Mouse (Mus musculus): Measurements from ENCODE around the gene Tmem38a. TPM values are rescaled to one million over a fixed set of nuclear protein-coding genes. Genes with fewer than 3 reads are reported as not detected.

Tmem38a gene
- polyA plus RNA-seq, 1 experiment from 2014 or later: 36.5 TPM

DNA sequence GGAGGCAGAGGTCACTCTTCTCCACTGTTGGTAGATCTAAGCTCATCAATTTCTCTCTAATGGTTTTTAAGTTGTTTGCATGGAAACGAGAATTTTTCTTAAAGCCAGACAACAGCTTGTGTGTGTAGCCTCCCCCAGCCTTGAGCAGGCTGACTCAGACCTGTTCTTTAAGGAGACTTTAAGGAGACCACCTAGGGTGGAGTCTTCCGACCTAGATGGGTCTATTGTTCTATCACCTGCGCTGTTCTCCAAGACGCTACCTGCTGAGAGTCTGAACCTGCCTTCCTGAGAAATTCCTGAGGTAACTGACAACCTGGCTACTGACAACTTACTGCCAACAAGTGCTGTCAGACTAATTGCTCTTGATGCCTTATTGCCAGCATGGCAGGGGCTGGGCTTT lies 16.1 kb upstream of the Tmem38a start:
- H3K4me2 ChIP-seq (ENCODE audit: low read depth, low read length): no peak overlapping the region
- no peaks in the 10 kb centered on the region for H3K9me3 ChIP-seq (replicated peaks; ENCODE audit: control insufficient read depth, low read length)
- no peaks in the 10 kb centered on the region for H3K4me1 ChIP-seq (ENCODE audit: control insufficient read depth, insufficient read depth, low read length)
- no peak for ATAC-seq (ENCODE audit: insufficient read depth, low FRiP score)
- peaks cover 3% of the 10 kb centered on the region; the same call in 1 of the 2 replicates for H3K36me3 ChIP-seq (ENCODE audit: control insufficient read depth, insufficient read depth, low read length)
- H3K9ac ChIP-seq (ENCODE audit: low read length): no peak overlapping the region
- WGBS: 47% methylated on average over 4 of the region's 4 CpGs
- no peak overlapping the region for H3K27ac ChIP-seq (ENCODE audit: low read length)
- no peaks in the 10 kb centered on the region for H3K27me3 ChIP-seq (ENCODE audit: control insufficient read depth, insufficient read depth, low read length)
- H3K4me3 ChIP-seq (replicated peaks; ENCODE audit: low read length): no peak overlapping the region

DNA sequence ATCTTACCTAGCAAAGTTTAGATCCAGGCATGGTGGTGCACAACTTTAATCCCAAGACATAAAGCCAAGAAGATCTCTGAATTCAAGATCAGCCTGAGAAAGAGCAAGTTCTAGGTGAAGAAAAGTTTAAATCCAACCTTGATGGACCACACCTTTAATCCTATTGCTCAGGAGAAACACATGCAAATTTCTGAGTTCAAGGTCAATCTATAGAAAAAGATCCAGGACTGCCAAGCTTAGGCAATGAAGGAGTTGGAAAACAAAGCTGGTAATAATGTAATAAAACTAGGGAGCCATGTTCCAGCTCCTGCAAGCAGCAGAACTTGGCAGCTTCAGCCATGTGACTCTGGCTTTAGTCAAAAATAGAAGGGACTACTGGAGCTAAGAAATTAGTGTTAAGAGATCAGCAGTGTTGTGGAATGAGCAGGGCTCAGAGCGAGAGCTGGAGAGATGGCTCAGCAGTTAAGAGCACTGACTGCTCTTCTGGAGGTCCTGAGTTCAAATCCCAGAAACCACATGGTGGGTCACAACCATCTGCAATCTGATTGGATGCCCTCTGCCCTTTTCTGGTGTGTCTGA lies 10.7 kb upstream of the Tmem38a start:
- no peak overlapping the region for H3K27ac ChIP-seq (ENCODE audit: low read length)
- H3K4me1 ChIP-seq (ENCODE audit: control insufficient read depth, insufficient read depth, low read length): no peaks in the 10 kb centered on the region
- H3K4me3 ChIP-seq (replicated peaks; ENCODE audit: low read length): no peak overlapping the region
- no peak overlapping the region for H3K9ac ChIP-seq (ENCODE audit: low read length)
- ATAC-seq (ENCODE audit: insufficient read depth, low FRiP score): no peak
- H3K27me3 ChIP-seq (ENCODE audit: control insufficient read depth, insufficient read depth, low read length): no peaks in the 10 kb centered on the region
- H3K4me2 ChIP-seq (ENCODE audit: low read depth, low read length): no peak overlapping the region
- H3K36me3 ChIP-seq (ENCODE audit: control insufficient read depth, insufficient read depth, low read length): peaks cover 14% of the 10 kb centered on the region
- H3K9me3 ChIP-seq (replicated peaks; ENCODE audit: control insufficient read depth, low read length): no peaks in the 10 kb centered on the region
- WGBS: 83% methylated on average over 1 of the region's 1 CpGs

DNA sequence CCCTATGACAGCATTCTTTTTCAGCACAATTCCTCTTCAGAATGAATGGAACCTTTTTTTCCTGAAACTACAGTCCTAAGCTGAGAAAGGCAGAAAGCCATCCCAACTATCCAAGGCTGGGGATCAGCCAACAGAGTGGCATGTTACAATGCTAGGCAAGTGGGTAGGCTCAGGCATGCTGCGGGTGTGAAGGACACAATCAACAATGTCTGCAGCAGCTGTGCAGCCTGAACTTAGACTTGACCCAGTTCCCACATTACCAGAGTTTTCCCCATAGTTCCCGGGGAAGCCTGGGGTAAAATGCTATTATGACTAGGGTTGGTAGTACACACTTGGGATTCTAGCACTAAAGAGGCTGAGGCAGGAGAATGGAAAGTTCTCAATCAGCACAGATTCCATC lies 5.9 kb upstream of the Tmem38a start:
- H3K27ac ChIP-seq (ENCODE audit: low read length): no peak overlapping the region
- peaks cover 14% of the 10 kb centered on the region for H3K4me1 ChIP-seq (ENCODE audit: control insufficient read depth, insufficient read depth, low read length)
- no peak overlapping the region for H3K4me2 ChIP-seq (ENCODE audit: low read depth, low read length)
- H3K9ac ChIP-seq (ENCODE audit: low read length): no peak overlapping the region
- H3K36me3 ChIP-seq (ENCODE audit: control insufficient read depth, insufficient read depth, low read length): peaks cover 30% of the 10 kb centered on the region
- no peak overlapping the region for H3K4me3 ChIP-seq (replicated peaks; ENCODE audit: low read length)
- no peak for ATAC-seq (ENCODE audit: insufficient read depth, low FRiP score)
- H3K27me3 ChIP-seq (ENCODE audit: control insufficient read depth, insufficient read depth, low read length): no peaks in the 10 kb centered on the region
- WGBS: 90% methylated on average over 2 of the region's 2 CpGs
- H3K9me3 ChIP-seq (replicated peaks; ENCODE audit: control insufficient read depth, low read length): no peaks in the 10 kb centered on the region

DNA sequence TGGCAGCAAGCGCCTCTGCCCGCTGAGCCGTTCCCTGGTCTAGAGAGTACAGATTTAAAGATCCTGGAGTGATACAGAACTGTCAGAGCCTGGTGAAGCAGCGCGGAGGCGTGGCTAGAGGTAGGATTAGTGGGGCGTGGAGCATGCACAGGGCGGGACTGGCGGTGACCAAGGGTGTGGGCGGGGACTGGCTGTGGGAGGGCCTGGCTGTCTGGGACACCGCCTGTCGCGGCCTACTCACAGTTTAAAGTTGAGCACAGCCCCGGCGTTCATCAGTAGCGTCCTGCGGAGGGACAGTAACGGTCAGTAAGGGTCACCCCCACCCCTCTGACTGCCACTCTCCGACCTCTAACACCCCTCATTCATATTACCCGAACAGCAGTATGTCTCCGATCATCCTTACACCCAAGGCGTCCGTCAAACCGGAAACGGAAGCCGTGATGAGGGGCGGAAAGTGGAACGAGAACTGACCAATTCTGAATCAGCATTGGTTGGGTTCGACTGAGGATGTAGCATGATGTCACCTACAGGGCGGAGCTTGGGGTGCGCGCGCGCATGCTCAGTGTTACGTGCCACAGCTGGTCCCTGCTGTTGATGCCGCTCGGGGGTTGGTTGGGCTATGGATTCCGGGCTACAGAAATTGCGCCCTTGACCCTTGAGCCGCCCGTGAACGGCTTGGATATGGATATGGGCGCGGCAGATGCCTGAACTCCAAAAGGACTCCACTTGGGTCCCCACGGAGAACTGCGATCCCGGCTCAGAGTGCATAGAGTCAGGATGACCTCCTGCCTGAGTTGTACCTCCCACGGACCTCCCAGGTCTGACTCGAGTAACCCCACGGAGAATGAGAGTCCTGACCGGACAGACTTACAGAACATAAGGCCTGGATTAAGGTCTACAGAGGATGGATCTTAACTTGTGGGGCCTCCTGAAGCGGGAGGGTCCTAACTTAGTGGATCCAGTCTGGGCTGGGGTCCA lies 933 bp upstream of the Tmem38a start, which contains the start of gene Smim7:
Gene Smim7 (minus strand): TSS at position 456 of the 978 bp plus-strand sequence.
- peaks cover 23% of the 10 kb centered on the region for H3K4me1 ChIP-seq (ENCODE audit: control insufficient read depth, insufficient read depth, low read length)
- peak within 1 kb of the TSS; percentile 87 for H3K9ac ChIP-seq (ENCODE audit: low read length)
- peak within 1 kb of the TSS; percentile 99 for H3K27ac ChIP-seq (ENCODE audit: low read length)
- peak within 1 kb of the TSS; percentile 96 for H3K4me2 ChIP-seq (ENCODE audit: low read depth, low read length)
- H3K27me3 ChIP-seq (ENCODE audit: control insufficient read depth, insufficient read depth, low read length): no peaks in the 10 kb centered on the region
- H3K9me3 ChIP-seq (replicated peaks; ENCODE audit: control insufficient read depth, low read length): no peaks in the 10 kb centered on the region
- peak; percentile 97 for ATAC-seq (ENCODE audit: insufficient read depth, low FRiP score)
- WGBS: under 1% methylated on average over 52 of the region's 52 CpGs
- H3K4me3 ChIP-seq (replicated peaks; ENCODE audit: low read length): peak within 1 kb of the TSS; percentile 76
- peaks cover 19% of the 10 kb centered on the region for H3K36me3 ChIP-seq (ENCODE audit: control insufficient read depth, insufficient read depth, low read length)

DNA sequence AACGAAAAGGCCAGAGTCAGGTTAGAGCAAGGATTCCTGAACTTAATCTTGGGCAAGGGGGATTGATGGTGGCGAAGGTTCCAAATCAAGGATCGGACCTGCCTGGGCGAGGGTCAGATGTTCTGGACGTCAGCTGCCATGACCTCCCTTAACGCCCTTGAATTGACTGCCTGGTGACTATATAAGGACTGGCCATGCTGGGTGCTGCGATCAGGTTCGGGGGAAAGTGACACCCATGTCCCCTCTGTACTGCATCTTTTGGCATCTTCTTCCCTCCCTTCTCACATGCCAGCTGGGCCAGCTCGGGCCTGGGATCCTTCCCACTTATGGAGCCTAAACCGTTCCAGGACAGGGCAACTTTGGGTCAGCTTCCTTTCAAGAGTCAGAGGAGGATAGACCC lies 652 bp downstream of the Tmem38a start:
- peak overlapping the region; percentile 76 for H3K4me3 ChIP-seq (replicated peaks; ENCODE audit: low read length)
- no peak for ATAC-seq (ENCODE audit: insufficient read depth, low FRiP score)

DNA sequence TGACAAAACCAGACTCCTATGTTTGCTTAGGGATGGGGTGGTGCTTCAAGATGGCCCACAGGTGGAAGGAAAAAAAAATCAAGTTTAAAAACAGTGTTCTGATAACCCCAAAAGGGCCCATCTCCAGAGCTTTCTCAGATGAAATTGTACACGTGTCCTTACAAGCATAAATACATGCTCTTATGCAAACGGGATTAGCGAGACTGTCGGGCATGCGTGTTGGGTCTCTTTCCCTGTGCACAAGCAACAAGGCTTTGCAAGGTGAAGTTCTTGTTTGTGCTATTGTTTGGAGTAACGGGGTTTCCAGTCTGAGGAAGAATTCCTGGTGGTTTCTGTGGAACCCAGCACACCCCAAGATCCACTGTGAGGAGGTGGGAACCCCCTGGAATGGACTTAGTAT lies 1.6 kb downstream of the Tmem38a start:
- H3K4me3 ChIP-seq (replicated peaks; ENCODE audit: low read length): no peak overlapping the region
- 0 out of 2 replicates have a peak overlapping the region, but pooled peaks have one; percentile 18 for H3K9ac ChIP-seq (ENCODE audit: low read length)
- no peaks in the 10 kb centered on the region for H3K36me3 ChIP-seq (ENCODE audit: control insufficient read depth, insufficient read depth, low read length)
- no peak for ATAC-seq (ENCODE audit: insufficient read depth, low FRiP score)
- H3K9me3 ChIP-seq (replicated peaks; ENCODE audit: control insufficient read depth, low read length): no peaks in the 10 kb centered on the region
- H3K27ac ChIP-seq (ENCODE audit: low read length): no peak overlapping the region
- peaks cover 23% of the 10 kb centered on the region for H3K4me1 ChIP-seq (ENCODE audit: control insufficient read depth, insufficient read depth, low read length)
- no peak overlapping the region; the same call in 1 of the 2 replicates for H3K4me2 ChIP-seq (ENCODE audit: low read depth, low read length)
- 70% methylated on average over 6 of the region's 6 CpGs for WGBS
- H3K27me3 ChIP-seq (ENCODE audit: control insufficient read depth, insufficient read depth, low read length): no peaks in the 10 kb centered on the region

More for the DNA sequence above, 652 bp downstream of the Tmem38a start:
- Histone ChIP-seq H3K4me1 (ENCODE audit: control insufficient read depth, insufficient read depth, low read length) (peaks cover 23% of the 10 kb centered on the region), H3K9me3 (replicated peaks; ENCODE audit: control insufficient read depth, low read length) (no peaks in the 10 kb centered on the region), H3K36me3 (ENCODE audit: control insufficient read depth, insufficient read depth, low read length) (peaks cover 3% of the 10 kb centered on the region), H3K9ac (ENCODE audit: low read length) (peak overlapping the region; percentile 78), H3K4me2 (ENCODE audit: low read depth, low read length) (peak overlapping the region; percentile 96), H3K27ac (ENCODE audit: low read length) (peak overlapping the region; percentile 99), H3K27me3 (ENCODE audit: control insufficient read depth, insufficient read depth, low read length) (no peaks in the 10 kb centered on the region)
- WGBS: 6% methylated on average over 10 of the region's 10 CpGs

DNA sequence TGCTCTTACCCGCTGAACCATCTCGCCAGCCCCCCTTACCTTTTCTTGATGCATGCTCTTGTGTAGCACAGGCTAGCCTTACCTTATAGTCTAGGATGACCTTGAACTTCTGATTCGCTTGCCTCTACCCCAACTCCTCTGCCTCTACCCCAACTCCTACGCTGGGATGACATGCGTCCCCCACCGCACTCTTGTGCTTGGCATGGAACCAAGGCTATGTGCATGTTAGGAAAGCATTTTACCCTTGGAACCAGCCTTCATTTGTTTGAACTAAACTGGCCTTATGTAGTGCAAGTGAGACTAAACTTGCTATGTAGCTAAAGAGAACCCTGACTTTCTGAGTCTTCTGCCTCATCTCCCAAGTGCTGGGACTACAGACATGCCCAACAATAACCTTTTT lies 4.1 kb downstream of the Tmem38a start:
- 93% methylated on average over 6 of the region's 6 CpGs for WGBS
- H3K27me3 ChIP-seq (ENCODE audit: control insufficient read depth, insufficient read depth, low read length): no peaks in the 10 kb centered on the region
- H3K9ac ChIP-seq (ENCODE audit: low read length): no peak overlapping the region
- ATAC-seq (ENCODE audit: insufficient read depth, low FRiP score): no peak
- no peak overlapping the region for H3K4me3 ChIP-seq (replicated peaks; ENCODE audit: low read length)
- no peak overlapping the region for H3K27ac ChIP-seq (ENCODE audit: low read length)
- H3K36me3 ChIP-seq (ENCODE audit: control insufficient read depth, insufficient read depth, low read length): no peaks in the 10 kb centered on the region
- no peak overlapping the region for H3K4me2 ChIP-seq (ENCODE audit: low read depth, low read length)
- H3K9me3 ChIP-seq (replicated peaks; ENCODE audit: control insufficient read depth, low read length): no peaks in the 10 kb centered on the region
- H3K4me1 ChIP-seq (ENCODE audit: control insufficient read depth, insufficient read depth, low read length): peaks cover 9% of the 10 kb centered on the region

DNA sequence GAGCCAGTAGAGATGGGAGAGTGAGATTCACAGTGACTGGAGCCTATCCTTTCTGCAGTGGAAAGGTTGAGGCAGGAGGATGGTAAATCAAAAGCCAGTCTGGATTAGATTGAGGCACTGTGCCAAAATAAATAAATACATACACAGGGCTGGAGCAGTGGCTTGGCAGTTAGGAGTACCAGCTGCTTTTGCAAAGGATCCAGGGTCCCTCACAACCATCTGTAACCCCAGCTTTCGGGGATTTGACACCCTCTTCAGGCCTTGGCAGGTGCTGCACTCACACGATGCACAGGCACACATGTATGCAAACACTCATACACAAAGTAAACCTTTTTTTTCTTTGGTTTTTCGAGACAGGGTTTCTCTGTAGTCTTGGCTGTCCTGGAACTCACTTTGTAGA lies 5.4 kb downstream of the Tmem38a start:
- H3K4me2 ChIP-seq (ENCODE audit: low read depth, low read length): no peak overlapping the region
- 80% methylated on average over 3 of the region's 3 CpGs for WGBS
- H3K4me1 ChIP-seq (ENCODE audit: control insufficient read depth, insufficient read depth, low read length): peaks cover 7% of the 10 kb centered on the region
- H3K36me3 ChIP-seq (ENCODE audit: control insufficient read depth, insufficient read depth, low read length): no peaks in the 10 kb centered on the region
- no peak overlapping the region for H3K9ac ChIP-seq (ENCODE audit: low read length)
- H3K9me3 ChIP-seq (replicated peaks; ENCODE audit: control insufficient read depth, low read length): no peaks in the 10 kb centered on the region
- no peak for ATAC-seq (ENCODE audit: insufficient read depth, low FRiP score)
- no peaks in the 10 kb centered on the region for H3K27me3 ChIP-seq (ENCODE audit: control insufficient read depth, insufficient read depth, low read length)
- no peak overlapping the region for H3K4me3 ChIP-seq (replicated peaks; ENCODE audit: low read length)
- no peak overlapping the region for H3K27ac ChIP-seq (ENCODE audit: low read length)

DNA sequence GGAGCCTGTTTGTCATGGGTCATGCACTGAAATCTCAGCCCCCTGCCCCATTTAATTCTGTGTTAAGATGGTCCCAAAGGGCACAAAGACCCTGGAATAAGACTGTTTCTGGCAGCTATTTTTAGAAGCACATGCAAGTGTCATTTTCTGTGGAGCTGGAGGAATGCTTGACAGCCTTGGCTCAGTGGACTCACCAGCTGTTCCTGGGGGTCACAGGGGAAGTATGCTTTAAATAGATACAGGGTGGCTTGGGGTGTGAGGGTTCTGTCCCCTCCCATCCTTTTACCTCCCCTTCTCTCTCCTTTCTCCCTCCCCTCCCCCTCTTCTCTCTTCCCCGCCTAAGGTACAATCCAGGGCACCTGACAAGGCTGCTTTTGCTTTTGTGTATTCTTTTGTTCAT lies 6.1 kb downstream of the Tmem38a start:
- Histone ChIP-seq H3K27ac (ENCODE audit: low read length) (no peak overlapping the region), H3K4me1 (ENCODE audit: control insufficient read depth, insufficient read depth, low read length) (peaks cover under 1% of the 10 kb centered on the region; the same call in 1 of the 2 replicates), H3K9me3 (replicated peaks; ENCODE audit: control insufficient read depth, low read length) (no peaks in the 10 kb centered on the region), H3K27me3 (ENCODE audit: control insufficient read depth, insufficient read depth, low read length) (no peaks in the 10 kb centered on the region), H3K9ac (ENCODE audit: low read length) (no peak overlapping the region), H3K4me2 (ENCODE audit: low read depth, low read length) (no peak overlapping the region), H3K36me3 (ENCODE audit: control insufficient read depth, insufficient read depth, low read length) (no peaks in the 10 kb centered on the region), H3K4me3 (replicated peaks; ENCODE audit: low read length) (no peak overlapping the region)
- 50% methylated on average over 1 of the region's 1 CpGs for WGBS
- no peak for ATAC-seq (ENCODE audit: insufficient read depth, low FRiP score)

Measured in stomach, embryonic 16.5 days (tissue).